Mouse (Mus musculus) gastrocnemius, postnatal 4 days (tissue): ENCODE measurements around the gene Cbwd1. TPM values are rescaled to one million over a fixed set of nuclear protein-coding genes. Genes with fewer than 3 reads are reported as not detected.
"Not testable (repeated sequence)": the region's sequence is repeated elsewhere in the genome, so short reads cannot be mapped to it uniquely, and the experiment has no call there.

Experiments
- DNase-seq, 2 experiments: peaks; one replicate each; pipeline ENCODE4 v3.0.0; 2021 to 2022; ENCODE audit warnings: low spot score in 2 of 2, mixed read lengths in 2 of 2
- microRNA-seq: library from miRNA; unstranded; fragments of <30 nt; microRNA quantifications from one replicate; pipeline ENCODE4 v1.2.0, GENCODE M21; 2021
- total RNA-seq, 2 experiments: library from RNA; stranded (reverse); gene quantifications; 2 replicates each; pipeline ENCODE4 v1.2.3; 2021

The Cbwd1 gene
- total RNA-seq, 2 experiments from 2014 or later = 11.5 to 13.0 TPM

DNA sequence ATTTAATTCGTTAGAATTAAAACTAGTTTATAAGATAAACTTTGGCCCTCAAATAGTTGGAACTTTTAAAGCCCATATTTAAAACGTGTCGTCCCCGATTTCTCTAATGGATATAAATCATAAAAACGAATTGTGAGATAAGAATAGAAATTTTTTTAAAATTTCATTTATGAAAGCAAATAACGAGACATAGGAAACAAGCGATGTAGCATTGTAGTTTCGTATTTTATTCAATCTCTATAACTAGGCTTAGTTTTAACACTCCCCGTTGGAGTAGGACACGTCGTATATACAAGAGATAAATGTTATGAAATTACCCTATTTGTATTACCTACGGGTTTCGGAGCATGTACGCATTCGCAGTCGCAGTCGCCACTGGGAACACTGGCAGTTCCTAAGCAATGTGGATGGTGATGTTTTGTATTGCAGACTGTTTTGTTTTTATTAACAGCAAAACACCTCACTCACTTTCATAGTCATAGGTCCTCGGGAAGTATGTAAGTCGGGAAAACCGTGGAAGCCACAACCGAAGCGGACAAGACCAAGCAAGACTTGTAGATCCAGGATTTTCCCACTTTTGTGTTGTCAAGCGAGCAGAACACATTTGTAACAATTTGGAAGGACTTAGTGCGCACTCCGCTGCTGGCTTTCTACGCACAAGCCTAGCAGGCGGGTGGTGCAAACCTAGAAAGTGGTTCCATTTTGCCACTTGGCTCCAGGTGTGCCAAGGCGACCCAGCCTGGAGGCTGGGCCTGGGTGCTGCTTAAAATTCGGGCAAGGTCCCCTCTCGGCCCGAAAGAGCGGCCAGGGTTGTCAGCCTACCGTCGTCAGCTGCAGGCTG lies 62.5 kb downstream of the Cbwd1 start:
- no peak for DNase-seq

DNA sequence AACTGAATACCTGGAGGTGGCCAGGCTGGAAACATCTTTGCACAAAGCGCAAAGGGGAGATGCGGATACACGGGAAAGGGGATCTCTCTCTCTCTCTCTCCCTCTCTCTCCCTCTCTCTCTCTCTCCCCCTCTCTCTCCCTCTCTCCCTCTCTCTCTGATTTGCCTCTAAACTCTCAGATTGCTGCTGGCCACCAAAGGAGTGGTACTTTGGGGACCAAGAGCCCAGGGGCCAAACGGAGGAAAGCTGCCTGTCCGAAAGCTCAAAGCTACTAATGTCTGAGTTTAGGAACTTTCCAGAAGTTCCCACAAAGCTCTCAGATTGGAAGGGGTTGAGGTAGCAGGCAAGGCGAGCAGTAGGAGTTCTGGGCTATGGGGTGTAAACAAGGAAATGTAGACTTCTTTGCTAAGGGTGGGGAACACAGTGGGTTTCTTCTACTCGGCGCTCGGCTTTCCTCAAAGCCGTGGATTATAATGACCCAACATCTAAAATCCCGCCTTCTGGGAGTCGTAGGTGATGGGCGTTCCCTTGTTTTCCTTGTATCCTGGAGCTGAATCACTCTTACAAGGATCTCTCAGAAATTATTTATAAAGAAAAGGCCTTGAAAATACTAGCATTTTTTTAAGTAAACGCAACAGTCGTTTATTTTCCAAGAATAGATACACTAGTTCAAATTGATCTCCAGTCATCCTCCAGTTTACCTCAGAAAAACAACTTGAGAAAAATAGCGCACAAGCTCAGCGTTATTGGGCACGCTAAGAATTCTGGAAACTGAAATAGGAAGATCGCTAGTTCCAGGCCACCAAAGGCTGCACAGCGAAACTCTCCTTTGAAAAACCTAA lies 63.3 kb downstream of the Cbwd1 start:
- DNase-seq = no peak

DNA sequence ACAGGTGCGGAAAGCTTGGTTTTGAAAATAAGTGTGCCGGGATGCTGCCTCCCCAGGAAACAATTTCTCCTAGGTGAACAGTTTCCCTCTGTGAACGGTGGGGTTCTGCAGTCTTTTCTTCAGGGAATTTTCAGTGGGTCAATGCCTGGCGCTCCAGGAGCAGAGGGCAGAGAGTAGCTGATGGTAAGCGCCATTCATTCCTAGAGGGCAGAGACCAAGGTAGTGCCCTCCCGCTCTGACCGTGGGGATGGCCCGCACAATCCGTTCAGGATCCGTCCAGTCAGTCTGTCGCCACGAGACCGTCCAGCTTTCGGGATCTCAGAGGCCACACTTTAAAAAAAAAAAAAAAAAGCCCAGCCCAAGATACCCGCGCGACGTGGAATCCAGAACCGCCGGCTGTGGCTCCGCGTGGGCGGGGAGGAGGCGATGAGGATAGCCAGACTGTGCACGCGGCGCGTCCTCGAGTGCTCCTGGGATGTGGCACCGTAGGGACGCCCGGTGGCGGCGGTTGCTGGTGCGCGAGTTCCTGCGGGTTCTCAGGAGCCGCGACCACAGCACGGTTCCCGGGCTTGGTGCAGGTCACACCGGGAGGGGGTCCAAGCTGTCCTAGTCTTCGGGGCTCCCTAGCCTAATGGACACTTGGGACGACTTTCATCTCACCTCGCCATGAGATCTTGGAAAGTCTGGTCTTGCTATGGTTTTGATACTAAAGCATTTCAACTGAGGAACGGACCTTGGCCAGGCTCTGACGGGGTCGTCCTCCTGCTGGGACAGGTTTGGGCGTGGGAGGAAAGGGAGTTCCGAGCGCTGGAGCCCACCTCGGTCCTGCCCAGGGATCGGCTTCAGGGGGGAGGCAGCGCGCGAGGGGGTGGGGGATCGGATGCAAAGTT lies 64.2 kb downstream of the Cbwd1 start:
- DNase-seq = no peak

DNA sequence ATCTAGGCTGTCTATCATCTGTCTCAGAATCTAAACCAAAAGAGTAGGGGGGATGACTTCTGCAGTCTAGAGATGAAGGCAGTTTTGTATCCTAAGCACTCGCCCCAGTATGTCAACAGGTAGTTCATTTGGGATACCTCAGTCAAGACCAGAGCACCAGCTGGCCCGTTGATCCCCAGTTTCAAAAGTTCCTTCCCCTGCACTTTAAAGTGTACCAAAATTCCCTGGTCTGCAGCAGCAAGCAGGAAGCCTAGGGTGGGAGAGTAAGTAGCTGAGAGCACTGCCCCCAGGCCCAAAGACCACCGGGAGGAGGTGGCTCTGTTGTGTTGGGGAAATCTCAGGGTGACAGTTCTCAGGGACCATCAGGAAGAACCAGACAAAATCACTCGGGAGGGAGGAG lies 64.9 kb downstream of the Cbwd1 start:
- no peak for DNase-seq

DNA sequence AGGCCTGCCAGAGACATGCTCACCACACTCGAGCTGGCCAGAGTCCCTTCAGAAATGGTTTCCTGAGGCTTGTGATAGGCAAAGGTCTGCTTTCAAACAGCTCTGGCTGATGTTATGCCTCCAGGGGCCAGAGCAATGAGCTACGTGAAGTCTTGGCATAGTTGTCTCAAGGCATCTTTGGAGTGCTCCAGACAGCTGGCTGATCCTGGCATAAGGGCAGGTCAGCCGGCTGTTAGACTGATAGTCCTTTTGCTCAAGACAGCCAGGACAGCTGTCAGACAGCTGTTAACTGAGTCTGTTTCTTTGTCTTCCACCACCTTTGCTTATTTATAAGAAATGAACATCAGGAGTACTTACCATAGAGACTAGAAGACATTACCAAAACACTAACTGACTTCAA lies 74.5 kb downstream of the Cbwd1 start:
- no peak for DNase-seq

DNA sequence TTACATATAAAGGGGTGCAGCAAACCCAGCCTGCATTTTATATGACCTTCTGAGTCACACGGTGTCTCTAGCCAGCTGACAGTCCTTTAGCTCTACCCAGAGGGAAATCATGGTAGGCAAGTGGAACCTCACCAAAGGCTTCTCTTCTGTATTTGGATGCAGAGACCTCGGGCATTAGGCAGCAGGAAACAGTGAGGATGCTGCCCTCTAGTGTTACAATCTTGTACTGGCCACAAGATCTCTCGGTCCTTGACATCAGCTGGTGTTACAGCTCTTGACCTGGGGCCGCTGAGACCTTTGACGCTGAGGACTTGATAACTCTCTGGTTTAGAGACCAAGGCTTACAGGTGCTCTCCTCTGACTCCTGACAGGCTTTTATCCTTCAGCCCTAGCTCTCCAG lies 75.9 kb downstream of the Cbwd1 start:
- peak in 1 of 2 experiments; percentile 45 for DNase-seq

DNA sequence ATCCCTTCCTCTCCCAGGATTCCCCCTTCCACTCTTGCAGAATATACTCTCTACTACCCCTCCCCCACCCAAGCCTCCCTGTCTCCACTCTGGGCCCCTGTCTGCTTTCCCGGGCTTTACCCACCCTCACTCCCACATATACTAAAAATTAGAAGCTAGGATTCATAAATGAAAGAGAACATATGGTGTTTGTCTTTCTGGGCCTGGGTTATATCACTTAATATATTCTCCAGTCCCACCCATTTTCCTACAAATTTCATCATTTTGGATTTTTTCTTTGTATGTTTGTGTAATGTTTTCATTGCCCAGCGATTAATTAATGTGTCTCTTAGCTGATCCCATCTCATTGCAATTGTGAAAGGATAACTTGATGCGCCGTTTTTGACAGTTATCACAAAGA lies 80.2 kb downstream of the Cbwd1 start:
- DNase-seq = no peak

DNA sequence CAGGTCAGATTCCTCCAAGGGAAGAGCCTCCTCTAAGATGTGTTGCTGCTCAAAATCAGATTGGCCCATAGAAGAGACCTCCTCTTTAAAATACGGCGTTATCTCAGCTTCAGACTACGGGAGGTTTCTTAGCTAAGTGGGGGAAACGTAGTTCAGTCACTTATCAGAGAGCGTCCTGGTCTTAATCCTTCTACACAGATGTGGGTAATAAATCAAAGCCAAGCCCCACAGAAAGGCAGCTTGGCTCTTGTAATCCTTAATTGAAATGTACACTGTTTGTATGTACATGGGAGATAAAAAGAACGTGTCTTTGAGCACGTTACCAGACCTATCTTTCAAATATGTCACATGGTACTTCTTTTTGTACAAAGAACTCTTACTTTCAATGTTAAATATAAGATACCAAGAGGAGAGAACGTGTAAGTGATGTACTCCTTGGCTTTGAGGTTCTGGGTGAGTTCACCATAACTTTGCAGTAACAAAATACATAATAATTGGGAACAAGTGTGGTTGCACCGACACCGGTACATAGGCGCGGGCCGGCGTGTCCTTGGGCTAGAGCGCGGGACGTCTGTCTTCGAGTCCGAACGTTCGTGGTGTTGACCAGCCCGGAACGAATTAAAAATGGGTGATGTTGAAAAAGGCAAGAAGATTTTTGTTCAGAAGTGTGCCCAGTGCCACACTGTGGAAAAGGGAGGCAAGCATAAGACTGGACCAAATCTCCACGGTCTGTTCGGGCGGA lies 86.1 kb downstream of the Cbwd1 start, which contains the start of gene Gm10053:
TSS of gene Gm10053 (plus strand) at position 558 of the 742 bp plus-strand sequence.
- not testable (repeated sequence) for DNase-seq

DNA sequence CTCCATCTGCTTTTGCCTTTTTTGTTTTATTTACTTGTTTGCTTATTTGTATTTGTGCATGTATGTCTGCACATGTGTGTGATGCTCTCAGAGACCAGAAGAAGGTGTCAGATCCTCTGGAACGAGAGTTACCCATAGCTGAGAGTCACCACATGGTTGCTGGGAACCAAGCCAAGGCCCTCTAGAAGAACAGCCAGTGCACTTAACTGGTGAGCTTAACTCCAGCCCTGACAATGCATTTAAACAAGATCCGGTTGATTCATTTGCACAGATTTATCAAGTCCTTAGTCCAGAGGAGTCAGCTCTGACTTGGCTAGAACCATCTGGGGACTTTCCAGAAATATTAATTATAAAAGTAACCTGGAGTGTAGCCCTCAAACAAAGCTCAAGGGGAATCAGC lies 87.5 kb downstream of the Cbwd1 start:
- no peak for DNase-seq

DNA sequence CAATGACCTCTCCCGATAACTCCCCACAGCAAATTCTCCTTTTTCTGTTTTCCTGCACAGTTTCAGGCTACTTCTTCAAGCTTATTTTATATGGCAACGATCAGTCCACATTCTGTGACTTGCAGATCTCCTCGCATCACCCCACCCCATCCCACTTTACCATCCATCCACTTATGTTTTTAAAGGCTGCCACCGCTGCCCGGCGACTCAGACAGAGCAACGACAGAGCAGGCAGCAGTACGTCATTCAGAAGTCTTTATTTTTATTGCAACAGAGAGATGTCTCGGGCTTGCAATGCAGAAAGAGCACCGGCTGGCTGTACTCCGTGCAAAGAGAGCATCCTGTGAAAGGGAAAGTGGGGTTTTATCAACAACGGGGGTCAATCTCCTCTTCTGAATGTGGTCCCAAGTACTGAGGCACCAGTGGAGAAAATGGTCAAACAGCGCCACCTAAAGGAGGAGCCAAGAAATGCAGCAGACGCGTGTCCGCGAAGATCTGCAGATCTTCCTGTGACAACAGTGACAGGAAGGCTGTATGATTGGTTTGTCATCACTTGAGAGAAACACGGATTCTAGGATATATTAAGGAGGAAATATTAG lies 90.3 kb downstream of the Cbwd1 start:
- DNase-seq = peak; percentile 48 to 71

Small RNA genes lying within 50 kb of the gene (microRNA-seq; reads per million reads assigned to microRNA genes)
- not detected for gene Mir3084-1

Other genes with a start within 250 kb of the Cbwd1 start
- 10 to 100 TPM; 59.6 to 63.6 TPM for gene Pgm5, start 99.8 kb downstream of the Cbwd1 start, total RNA-seq
- 100 to 1,000 TPM; 262 to 272 TPM for gene Gm10053, start 85.9 kb downstream of the Cbwd1 start, total RNA-seq
- gene Foxd4, start 60.4 kb downstream of the Cbwd1 start, total RNA-seq = not detected
- gene Dock8, start 37.9 kb upstream of the Cbwd1 start, total RNA-seq = 1 to 10 TPM; 4.4 to 5.2 TPM